8 mouse cellular contexts compared by ENCODE assay signal in genomic region chr6:134566248-134566817, GRCm38 (mm10). TPM values are rescaled to one million over a fixed set of nuclear protein-coding genes. Genes with fewer than 3 reads are reported as not detected.
DNase-seq lines count a peak whose midpoint lies in the region; ATAC-seq lines count a peak whose summit lies in the region.

No protein-coding gene starts in this region.

- peaks cover 20% of the 10 kb centered on the region for H3K4me1 ChIP-seq in kidney, embryonic 16.5 days (ENCODE audit: insufficient read depth, low read length)
- H3K4me1 ChIP-seq in embryonic facial prominence, embryonic 15.5 days, result peaks cover 15% of the 10 kb centered on the region
- H3K4me1 ChIP-seq in limb, embryonic 10.5 days, result peaks cover 19% of the 10 kb centered on the region
- H3K4me1 ChIP-seq in neural tube, embryonic 14.5 days (ENCODE audit: control insufficient read depth, insufficient read depth, low read length), result peaks cover 12% of the 10 kb centered on the region; the same call in 1 of the 2 replicates

- H3K27ac ChIP-seq in kidney, embryonic 16.5 days (ENCODE audit: low read length), result peak overlapping the region; percentile 98
- H3K27ac ChIP-seq in embryonic facial prominence, embryonic 15.5 days (replicated peaks), result peak overlapping the region; percentile 98
- peak overlapping the region; percentile 100 for H3K27ac ChIP-seq in limb, embryonic 10.5 days
- peak overlapping the region; percentile 100 for H3K27ac ChIP-seq in neural tube, embryonic 14.5 days (ENCODE audit: low read depth, low read length)

- no peaks in the 10 kb centered on the region for H3K36me3 ChIP-seq in kidney, embryonic 16.5 days (ENCODE audit: insufficient read depth, low read length)
- no peaks in the 10 kb centered on the region for H3K36me3 ChIP-seq in embryonic facial prominence, embryonic 15.5 days
- H3K36me3 ChIP-seq in limb, embryonic 10.5 days, result 0 out of 2 replicates have a peak, but pooled peaks cover 2% of the 10 kb centered on the region
- H3K36me3 ChIP-seq in neural tube, embryonic 14.5 days (ENCODE audit: control insufficient read depth, insufficient read depth, low read length), result no peaks in the 10 kb centered on the region

- H3K9me3 ChIP-seq in kidney, embryonic 16.5 days (ENCODE audit: low read length), result no peaks in the 10 kb centered on the region
- no peaks in the 10 kb centered on the region for H3K9me3 ChIP-seq in embryonic facial prominence, embryonic 15.5 days (replicated peaks)
- no peaks in the 10 kb centered on the region for H3K9me3 ChIP-seq in limb, embryonic 10.5 days (replicated peaks)
- no peaks in the 10 kb centered on the region for H3K9me3 ChIP-seq in neural tube, embryonic 14.5 days (ENCODE audit: control insufficient read depth, low read length)

- ATAC-seq in kidney, embryonic 16.5 days (ENCODE audit: low FRiP score, low TSS enrichment), result peak; percentile 67
- ATAC-seq in embryonic facial prominence, embryonic 15.5 days (ENCODE audit: insufficient number of reproducible peaks, low FRiP score, low TSS enrichment, low read depth), result peak; percentile 63
- ATAC-seq in neural tube, embryonic 14.5 days (ENCODE audit: low read depth), result peak; percentile 76
- no peak for ATAC-seq in megakaryocyte progenitor cell, adult 5-6 weeks (replicated peaks; ENCODE audit: poor library complexity)
- no peak for ATAC-seq in erythroid progenitor cell, adult 5-6 weeks (replicated peaks; ENCODE audit: low FRiP score, poor library complexity, severe bottlenecking)

- H3K9ac ChIP-seq in kidney, embryonic 16.5 days (replicated peaks; ENCODE audit: low read length), result peak overlapping the region; percentile 99
- H3K9ac ChIP-seq in embryonic facial prominence, embryonic 15.5 days, result peak overlapping the region; percentile 99
- H3K9ac ChIP-seq in neural tube, embryonic 14.5 days (replicated peaks; ENCODE audit: low read depth, low read length), result peak overlapping the region; percentile 93

- peak overlapping the region; percentile 98 for H3K4me3 ChIP-seq in kidney, embryonic 16.5 days (ENCODE audit: low read length)
- H3K4me3 ChIP-seq in embryonic facial prominence, embryonic 15.5 days (replicated peaks), result peak overlapping the region; percentile 89
- peak overlapping the region; percentile 93 for H3K4me3 ChIP-seq in limb, embryonic 10.5 days
- peak overlapping the region; percentile 91 for H3K4me3 ChIP-seq in neural tube, embryonic 14.5 days (ENCODE audit: low read depth, low read length)

- peak overlapping the region; percentile 65 for H3K4me2 ChIP-seq in kidney, embryonic 16.5 days (replicated peaks; ENCODE audit: low read depth, low read length)
- peak overlapping the region; percentile 59 for H3K4me2 ChIP-seq in embryonic facial prominence, embryonic 15.5 days (replicated peaks)
- peak overlapping the region; percentile 84 for H3K4me2 ChIP-seq in neural tube, embryonic 14.5 days (ENCODE audit: low read depth, low read length)

- DNase-seq in kidney, postnatal 14 days, result no peak
- DNase-seq in MN1 (ENCODE audit: low spot score), result peak; percentile 12
- DNase-seq in limb, embryonic 10.5 days (ENCODE audit: low spot score), result peak; percentile 75

- no peaks in the 10 kb centered on the region for H3K27me3 ChIP-seq in kidney, embryonic 16.5 days (ENCODE audit: insufficient read depth, low read length)
- no peaks in the 10 kb centered on the region for H3K27me3 ChIP-seq in embryonic facial prominence, embryonic 15.5 days
- H3K27me3 ChIP-seq in limb, embryonic 10.5 days (ENCODE audit: low read depth, poor library complexity, severe bottlenecking), result no peaks in the 10 kb centered on the region
- no peaks in the 10 kb centered on the region for H3K27me3 ChIP-seq in neural tube, embryonic 14.5 days (ENCODE audit: control insufficient read depth, insufficient read depth, low read length)

- under 1% methylated on average over 50 of the region's 64 CpGs for WGBS in kidney, embryonic 16.5 days
- WGBS in embryonic facial prominence, embryonic 15.5 days, result under 1% methylated on average over 62 of the region's 64 CpGs
- 1% methylated on average over 62 of the region's 64 CpGs for WGBS in limb, embryonic 10.5 days
- WGBS in neural tube, embryonic 14.5 days, result under 1% methylated on average over 43 of the region's 64 CpGs

RNA-seq across cellular contexts. Expression of gene Lrp6, which starts 0.4 kb away (rescaled TPM):
- 34.6 and 37.4 TPM in 2 replicates for polyA plus RNA-seq in kidney, embryonic 16.5 days (2015; fragmentation: Nextera tagmentation; extraction: Ambion mirVana)
- 31.1 and 32.6 TPM in 2 replicates for polyA plus RNA-seq in embryonic facial prominence, embryonic 15.5 days (2015; fragmentation: Nextera tagmentation; extraction: Ambion mirVana)
- polyA plus RNA-seq in limb, embryonic 10.5 days (2016; fragmentation: Nextera tagmentation; extraction: Ambion mirVana), result 25.3 and 33.4 TPM in 2 replicates
- 19.7 and 25.4 TPM in 2 replicates for polyA plus RNA-seq in neural tube, embryonic 14.5 days (2014; fragmentation: Nextera tagmentation; extraction: Ambion mirVana)
- total RNA-seq in megakaryocyte progenitor cell, adult 5-6 weeks (2015), result 24.4 and 33.8 TPM in 2 replicates
- 32.4 and 33.2 TPM in 2 replicates for total RNA-seq in megakaryocyte progenitor cell, adult 5-6 weeks (2017)
- 8.6 and 14.7 TPM in 2 replicates for total RNA-seq in erythroid progenitor cell, adult 5-6 weeks (2015; ENCODE audit: low replicate concordance)
- total RNA-seq in erythroid progenitor cell, adult 5-6 weeks (2017; ENCODE audit: low replicate concordance), result 6.8 and 8.0 TPM in 2 replicates

Comparison
In these comparisons a context has a peak if more than half of its experiments do, and no peak if none do; other contexts are left out.
1. ATAC-seq: peak in kidney, embryonic 16.5 days (single experiment), embryonic facial prominence, embryonic 15.5 days (single experiment) and neural tube, embryonic 14.5 days (single experiment); none in megakaryocyte progenitor cell, adult 5-6 weeks (single experiment) and erythroid progenitor cell, adult 5-6 weeks (single experiment).
2. Peak in every context shown above with its lines, with median percentiles within 50 percentile points of each other: H3K27ac ChIP-seq, H3K4me2 ChIP-seq, H3K4me3 ChIP-seq and H3K9ac ChIP-seq.